Mouse (Mus musculus) forebrain, embryonic 10.5 days (tissue): ENCODE measurements around the gene Prss8. TPM values are rescaled to one million over a fixed set of nuclear protein-coding genes. Genes with fewer than 3 reads are reported as not detected.
"Not testable (repeated sequence)": the region's sequence is repeated elsewhere in the genome, so short reads cannot be mapped to it uniquely, and the experiment has no call there.

Source experiments
- DNase-seq: peaks from one replicate; pipeline ENCODE4 v3.0.0-alpha.2; 2017; ENCODE audit warnings: low spot score; ENCODE audit errors: extremely low spot score
- H3K27ac ChIP-seq: fragments of 300-500 bp; sonication (generic); 2 replicates; pipeline ENCODE4 v1.5.1; 2016; ENCODE audit warnings: mild to moderate bottlenecking
- H3K27me3 ChIP-seq: fragments of 300-500 bp; sonication (generic); 2 replicates; pipeline ENCODE4 v1.6.1; 2016; ENCODE audit warnings: mild to moderate bottlenecking; ENCODE audit not compliant: poor library complexity, severe bottlenecking
- H3K36me3 ChIP-seq: fragments of 300-500 bp; sonication (generic); replicated peaks from 2 replicates; pipeline ENCODE4 v1.6.1; 2016; ENCODE audit warnings: mild to moderate bottlenecking, moderate library complexity
- H3K4me1 ChIP-seq: fragments of 300-500 bp; sonication (generic); 2 replicates; pipeline ENCODE4 v1.6.1; 2016
- H3K4me3 ChIP-seq: fragments of 300-500 bp; sonication (generic); 2 replicates; pipeline ENCODE4 v1.5.1; 2016; ENCODE audit warnings: mild to moderate bottlenecking, moderate library complexity
- H3K9me3 ChIP-seq: fragments of 300-500 bp; sonication (generic); 2 replicates; pipeline ENCODE4 v1.6.1; 2016; ENCODE audit warnings: mild to moderate bottlenecking, moderate library complexity
- WGBS: fragments of 180-500 bp; shearing (Covaris S2); methylation state at CpG from one replicate; pipeline ENCODE4 v1.1.7; 2016; 5-methylcytosine and 5-hydroxymethylcytosine counted together
- polyA plus RNA-seq: library from polyadenylated mRNA; unstranded; fragments of >200 nt; fragmentation: Nextera tagmentation; extraction: Ambion mirVana; gene quantifications from 2 replicates; pipeline ENCODE4 v1.2.1, GENCODE M21; 2016

Prss8 gene
- 5.0 and 5.9 TPM in 2 replicates for polyA plus RNA-seq

GRCm38 (mm10) chr7:127929923-127930322 is at the start of gene Prss8:
Prss8 (minus strand) TSS chr7:127930104.
- Histone ChIP-seq H3K36me3 (peaks cover 28% of the 10 kb centered on the region), H3K4me1 (peaks cover 61% of the 10 kb centered on the region), H3K27ac (peak within 1 kb of the TSS; percentile 62), H3K9me3 (no peaks in the 10 kb centered on the region), H3K27me3 (peaks cover 32% of the 10 kb centered on the region), H3K4me3 (peak within 1 kb of the TSS; percentile 42)
- DNase-seq = no peak
- 10% methylated on average over 6 of the region's 6 CpGs for WGBS

- no peak overlapping the region for H3K4me3 ChIP-seq
- 92% methylated on average over 2 of the region's 2 CpGs for WGBS
- no peaks in the 10 kb centered on the region for H3K27me3 ChIP-seq
- no peak overlapping the region for H3K27ac ChIP-seq
- no peaks in the 10 kb centered on the region for H3K9me3 ChIP-seq
- H3K36me3 ChIP-seq = peaks cover 100% of the 10 kb centered on the region
- no peaks in the 10 kb centered on the region for H3K4me1 ChIP-seq
- DNase-seq = no peak
Observed at GRCm38 (mm10) chr7:127978856-127979255, 49.0 kb upstream of the Prss8 start.

- no peak for DNase-seq
- Histone ChIP-seq H3K4me3 (no peak overlapping the region), H3K27ac (no peak overlapping the region), H3K9me3 (no peaks in the 10 kb centered on the region), H3K27me3 (no peaks in the 10 kb centered on the region), H3K4me1 (peaks cover 9% of the 10 kb centered on the region), H3K36me3 (peaks cover 100% of the 10 kb centered on the region)
- 97% methylated on average over 2 of the region's 2 CpGs for WGBS
Observed at GRCm38 (mm10) chr7:127974413-127974930, 44.6 kb upstream of the Prss8 start.

GRCm38 (mm10) chr7:127967922-127968828 is 38.3 kb upstream of the Prss8 start:
- Histone ChIP-seq H3K9me3 (no peaks in the 10 kb centered on the region), H3K27me3 (no peaks in the 10 kb centered on the region), H3K4me3 (peak overlapping the region; percentile 96), H3K4me1 (peaks cover 27% of the 10 kb centered on the region), H3K36me3 (peaks cover 43% of the 10 kb centered on the region), H3K27ac (peak overlapping the region; percentile 100)
- 2% methylated on average over 41 of the region's 42 CpGs for WGBS
- DNase-seq = peak; percentile 85

GRCm38 (mm10) chr7:127967004-127967921 is 37.4 kb upstream of the Prss8 start, which contains the start of gene Fus:
Fus (plus strand) TSS chr7:127967457.
- Histone ChIP-seq H3K27me3 (no peaks in the 10 kb centered on the region), H3K4me1 (peaks cover 24% of the 10 kb centered on the region), H3K27ac (peak within 1 kb of the TSS; percentile 100), H3K36me3 (peaks cover 34% of the 10 kb centered on the region), H3K9me3 (no peaks in the 10 kb centered on the region), H3K4me3 (peak within 1 kb of the TSS; percentile 96)
- peak; percentile 95 for DNase-seq
- whole genome bisulfite sequencing = under 1% methylated on average over 89 of the region's 92 CpGs

DNA sequence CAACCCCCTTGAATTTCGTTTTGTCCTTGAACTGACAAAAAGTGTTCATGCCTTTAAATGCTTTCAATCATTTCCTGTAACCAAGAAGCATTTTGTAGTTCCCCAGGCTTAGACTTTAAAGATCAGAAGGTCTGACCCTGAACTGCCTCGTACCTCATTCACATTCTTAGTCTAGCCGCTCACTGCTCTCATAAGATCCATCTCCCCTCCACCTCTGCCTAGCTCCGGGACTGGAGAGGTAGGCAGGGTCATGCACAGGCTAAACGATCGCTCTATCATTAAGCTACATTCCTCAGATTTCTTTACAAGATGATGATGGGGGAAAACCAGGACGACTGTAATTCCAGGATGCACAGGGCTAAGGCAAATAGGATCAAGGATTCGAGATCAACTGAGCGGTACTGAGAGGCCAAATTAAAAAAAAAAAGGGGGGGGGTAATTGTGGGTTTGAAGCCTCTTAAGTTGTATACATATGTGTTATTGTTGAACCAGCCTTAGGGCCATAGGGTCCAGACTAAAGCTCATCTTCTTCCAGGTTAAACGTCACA is 36.5 kb upstream of the Prss8 start:
- peaks cover 24% of the 10 kb centered on the region for H3K4me1 ChIP-seq
- no peaks in the 10 kb centered on the region for H3K27me3 ChIP-seq
- peak overlapping the region; percentile 100 for H3K27ac ChIP-seq
- peaks cover 26% of the 10 kb centered on the region for H3K36me3 ChIP-seq
- WGBS = 18% methylated on average over 10 of the region's 10 CpGs
- no peaks in the 10 kb centered on the region for H3K9me3 ChIP-seq
- peak; percentile 22 for DNase-seq
- H3K4me3 ChIP-seq = peak overlapping the region; percentile 96

GRCm38 (mm10) chr7:127959364-127959763 is 29.5 kb upstream of the Prss8 start:
- Histone ChIP-seq H3K36me3 (no peaks in the 10 kb centered on the region), H3K27me3 (no peaks in the 10 kb centered on the region), H3K9me3 (no peaks in the 10 kb centered on the region), H3K4me1 (no peaks in the 10 kb centered on the region), H3K27ac (no peak overlapping the region), H3K4me3 (no peak overlapping the region)
- 80% methylated on average over 5 of the region's 5 CpGs for WGBS
- DNase-seq = no peak

GRCm38 (mm10) chr7:127952864-127953581 is 23.1 kb upstream of the Prss8 start:
- Histone ChIP-seq H3K36me3 (no peaks in the 10 kb centered on the region), H3K9me3 (no peaks in the 10 kb centered on the region), H3K4me1 (no peaks in the 10 kb centered on the region), H3K4me3 (no peak overlapping the region), H3K27ac (no peak overlapping the region), H3K27me3 (no peaks in the 10 kb centered on the region)
- no peak for DNase-seq
- 42% methylated on average over 13 of the region's 13 CpGs for WGBS

DNA sequence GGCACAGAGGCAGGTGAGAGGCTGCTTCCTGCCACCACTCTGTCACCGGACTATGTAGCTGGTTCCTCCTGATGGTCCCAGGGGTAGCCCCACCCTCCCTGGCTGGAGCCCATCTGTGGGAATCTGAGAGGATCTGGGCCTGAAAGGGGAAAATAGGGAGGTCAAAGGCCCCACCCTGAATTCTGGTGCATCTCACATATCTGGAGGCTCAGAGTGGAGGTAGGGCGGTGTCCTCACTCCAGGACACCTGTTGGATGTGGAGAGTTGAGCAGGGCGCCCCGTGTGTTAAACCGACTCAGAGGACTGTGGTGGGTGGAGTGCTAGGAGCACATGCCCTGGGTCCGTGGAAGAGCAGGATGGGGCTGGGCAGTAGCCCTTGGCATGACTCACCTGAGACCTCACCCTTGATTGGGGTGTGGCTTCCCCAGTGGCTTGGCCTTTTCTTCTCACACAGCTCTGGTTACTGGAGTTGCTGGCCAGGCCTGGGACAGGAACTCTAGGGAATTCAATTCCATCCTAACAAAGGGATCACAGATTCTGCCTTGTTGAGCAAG is 16.6 kb upstream of the Prss8 start, which contains the start of gene Prss36:
Gene Prss36 (minus strand): TSS at position 256 of the 554 bp plus-strand sequence.
- H3K27ac ChIP-seq = no peak within 1 kb of the TSS
- no peak for DNase-seq
- H3K4me1 ChIP-seq = peaks cover 6% of the 10 kb centered on the region
- no peaks in the 10 kb centered on the region for H3K9me3 ChIP-seq
- peaks cover 38% of the 10 kb centered on the region for H3K27me3 ChIP-seq
- H3K36me3 ChIP-seq = no peaks in the 10 kb centered on the region
- H3K4me3 ChIP-seq = no peak within 1 kb of the TSS
- 71% methylated on average over 6 of the region's 6 CpGs for WGBS

DNA sequence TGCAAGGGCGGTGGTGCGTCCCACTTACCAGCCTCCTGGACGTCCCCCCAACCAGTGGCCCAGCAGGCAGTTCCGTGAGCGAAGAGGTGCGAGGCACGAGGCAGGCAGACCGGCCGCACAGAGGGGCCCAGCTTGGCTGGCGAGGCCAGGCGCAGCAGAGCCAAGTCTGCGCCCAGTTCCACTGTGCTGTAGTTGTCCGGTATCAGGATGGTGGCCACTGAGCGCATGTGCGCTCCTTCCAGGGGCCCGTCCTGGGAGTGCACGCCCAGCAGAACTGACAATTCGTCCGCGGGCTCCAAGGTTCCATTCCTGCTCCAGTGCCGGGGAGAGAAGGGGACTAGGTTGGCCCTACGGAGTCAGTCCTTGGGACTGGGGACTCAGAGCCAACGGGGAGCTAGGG is 14.7 kb upstream of the Prss8 start:
- no peak overlapping the region for H3K27ac ChIP-seq
- peak overlapping the region; percentile 20 for H3K4me3 ChIP-seq
- peaks cover 38% of the 10 kb centered on the region for H3K27me3 ChIP-seq
- 24% methylated on average over 23 of the region's 23 CpGs for WGBS
- no peaks in the 10 kb centered on the region for H3K36me3 ChIP-seq
- peaks cover 6% of the 10 kb centered on the region for H3K4me1 ChIP-seq
- no peak for DNase-seq
- H3K9me3 ChIP-seq = no peaks in the 10 kb centered on the region

- H3K4me1 ChIP-seq = not testable (repeated sequence)
- WGBS = 57% methylated on average over 2 of the region's 2 CpGs
Observed at GRCm38 (mm10) chr7:127942097-127942496, 12.2 kb upstream of the Prss8 start.

More at GRCm38 (mm10) chr7:127942097-127942496, 12.2 kb upstream of the Prss8 start:
- not testable (repeated sequence) for H3K4me3 ChIP-seq, H3K9me3 ChIP-seq, H3K36me3 ChIP-seq, DNase-seq, H3K27ac ChIP-seq
- peaks cover 38% of the 10 kb centered on the region for H3K27me3 ChIP-seq
